Mouse (Mus musculus) CD8-positive naive resting alpha-beta T cell, adult 2 months (primary cell): ENCODE data around the gene Mtmr14.

ENCODE experiments used
- DNase-seq, 2 experiments: peaks; one replicate each; pipeline ENCODE4 v3.0.0; 2022; ENCODE audit warnings: low read depth in 2 of 2, low spot score in 2 of 2

The Mtmr14 gene

GRCm38 (mm10) chr6:113330547-113330946 is 92.9 kb downstream of the Mtmr14 start:
- peak; percentile 19 to 33 for DNase-seq
